Mouse (Mus musculus) intestine, embryonic 15.5 days (tissue): ENCODE results near the gene Tmco4. TPM values are rescaled to one million over a fixed set of nuclear protein-coding genes. Genes with fewer than 3 reads are reported as not detected.
A peak's percentile ranks its signal among the peaks of the same experiment; 100 is the strongest.
"Not testable (repeated sequence)": the region's sequence is repeated elsewhere in the genome, so short reads cannot be mapped to it uniquely, and the experiment has no call there.

Experiments used
- ATAC-seq: fragments of 200-750 bp; cut with Nextera tagmentation; 2 replicates; pipeline ENCODE4 v1.8.0; 2017; ENCODE audit warnings: moderate TSS enrichment, moderate library complexity
- H3K27ac ChIP-seq: fragments of 300-500 bp; sonication (generic); 2 replicates; pipeline ENCODE4 v1.5.1; 2015; ENCODE audit warnings: mild to moderate bottlenecking, inconsistent platforms
- H3K27me3 ChIP-seq: fragments of 300-500 bp; sonication (generic); replicated peaks from 2 replicates; pipeline ENCODE4 v1.6.1; 2015; ENCODE audit warnings: inconsistent platforms
- H3K36me3 ChIP-seq: fragments of 300-500 bp; sonication (generic); 2 replicates; pipeline ENCODE4 v1.6.1; 2015; ENCODE audit warnings: inconsistent platforms
- H3K4me1 ChIP-seq: fragments of 300-500 bp; sonication (generic); replicated peaks from 2 replicates; pipeline ENCODE4 v1.6.1; 2015; ENCODE audit warnings: inconsistent platforms
- H3K4me2 ChIP-seq: fragments of 300-500 bp; sonication (generic); replicated peaks from 2 replicates; pipeline ENCODE4 v1.6.1; 2015; ENCODE audit warnings: mild to moderate bottlenecking, inconsistent platforms
- H3K4me3 ChIP-seq: fragments of 300-500 bp; sonication (generic); replicated peaks from 2 replicates; pipeline ENCODE4 v1.5.1; 2015; ENCODE audit warnings: inconsistent platforms
- H3K9ac ChIP-seq: fragments of 300-500 bp; sonication (generic); 2 replicates; pipeline ENCODE4 v1.6.1; 2015; ENCODE audit warnings: inconsistent platforms
- H3K9me3 ChIP-seq: fragments of 300-500 bp; sonication (generic); 2 replicates; pipeline ENCODE4 v1.6.1; 2016; ENCODE audit warnings: inconsistent platforms
- WGBS: fragments of 180-500 bp; shearing (Covaris S2); methylation state at CpG from one replicate; pipeline ENCODE4 v1.1.7; 2015; 5-methylcytosine and 5-hydroxymethylcytosine counted together
- polyA plus RNA-seq: library from polyadenylated mRNA; unstranded; fragments of >200 nt; fragmentation: Nextera tagmentation; extraction: Ambion mirVana; gene quantifications from 2 replicates; pipeline ENCODE4 v1.2.1, GENCODE M21; 2015

Gene Tmco4
- polyA plus RNA-seq, 1 experiment from 2014 or later = 14.1 TPM

DNA sequence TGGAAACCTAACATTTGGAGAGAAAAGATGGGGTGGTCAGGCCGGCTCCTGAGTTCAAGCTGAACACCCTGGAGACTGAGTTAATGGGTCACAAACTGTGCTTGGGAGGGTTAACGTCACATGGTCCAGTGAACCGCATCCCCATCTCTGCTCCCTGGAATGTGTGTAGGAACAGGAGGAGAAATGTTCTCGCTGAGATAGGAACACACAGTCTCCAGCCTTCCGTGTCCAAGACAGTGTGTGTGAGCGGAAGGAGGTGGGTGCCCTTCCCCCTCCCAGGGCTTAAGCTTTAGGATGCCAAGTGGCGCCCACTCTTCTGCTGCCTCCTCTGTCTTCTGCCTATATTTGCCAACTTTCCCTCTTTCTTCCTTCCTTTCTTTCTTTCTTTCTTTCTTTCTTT is 12.8 kb upstream of the Tmco4 start:
- no peaks in the 10 kb centered on the region for H3K36me3 ChIP-seq
- no peak for ATAC-seq
- H3K4me2 ChIP-seq = no peak overlapping the region
- H3K27me3 ChIP-seq = no peaks in the 10 kb centered on the region
- no peak overlapping the region for H3K9ac ChIP-seq
- H3K4me1 ChIP-seq = no peaks in the 10 kb centered on the region
- H3K4me3 ChIP-seq = no peak overlapping the region
- H3K27ac ChIP-seq = no peak overlapping the region
- no peaks in the 10 kb centered on the region for H3K9me3 ChIP-seq
- 71% methylated on average over 7 of the region's 7 CpGs for WGBS

GRCm38 (mm10) chr4:138962719-138963118 is 10.0 kb upstream of the Tmco4 start:
- Histone ChIP-seq H3K4me1 (peaks cover 11% of the 10 kb centered on the region; the same call in 1 of the 2 replicates), H3K9ac (no peak overlapping the region), H3K9me3 (no peaks in the 10 kb centered on the region), H3K36me3 (no peaks in the 10 kb centered on the region), H3K27ac (no peak overlapping the region), H3K4me3 (no peak overlapping the region), H3K27me3 (no peaks in the 10 kb centered on the region), H3K4me2 (no peak overlapping the region)
- WGBS = 87% methylated on average over 5 of the region's 5 CpGs
- no peak for ATAC-seq

GRCm38 (mm10) chr4:138965871-138966270 is 6.8 kb upstream of the Tmco4 start:
- Histone ChIP-seq H3K9ac (no peak overlapping the region), H3K27ac (peak overlapping the region; percentile 59; the same call in 1 of the 2 replicates), H3K36me3 (no peaks in the 10 kb centered on the region), H3K4me2 (no peak overlapping the region; the same call in 1 of the 2 replicates), H3K4me3 (no peak overlapping the region), H3K4me1 (peaks cover 14% of the 10 kb centered on the region; the same call in 1 of the 2 replicates), H3K9me3 (no peaks in the 10 kb centered on the region), H3K27me3 (no peaks in the 10 kb centered on the region)
- 60% methylated on average over 5 of the region's 5 CpGs for WGBS
- 0 out of 2 replicates have a peak, but pooled peaks have one; percentile 20 for ATAC-seq

DNA sequence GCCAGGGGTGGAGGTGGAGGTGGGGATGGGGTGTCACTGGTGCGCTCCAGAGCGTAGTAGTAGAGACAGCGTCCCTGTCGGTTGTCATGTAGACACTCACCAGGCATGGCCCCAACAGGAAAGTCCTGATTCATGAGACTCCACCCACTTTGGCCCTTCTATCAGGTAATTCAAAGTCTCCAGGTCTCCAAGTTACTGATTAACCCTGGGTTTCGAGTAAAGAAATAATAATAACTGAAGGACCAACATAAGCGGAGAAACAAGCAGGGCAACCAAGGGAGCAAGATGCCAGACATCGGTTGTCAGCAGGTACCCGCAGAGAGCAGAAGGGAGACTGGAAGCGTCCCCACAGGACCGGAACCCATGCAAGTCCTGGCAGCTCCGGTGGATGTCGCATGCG is 5.8 kb upstream of the Tmco4 start, which contains the start of gene Rnf186:
Rnf186 (plus strand) TSS at position 247 of the 400 bp plus-strand sequence.
- Histone ChIP-seq H3K9me3 (no peaks in the 10 kb centered on the region), H3K9ac (peak within 1 kb of the TSS; percentile 47), H3K4me3 (peak within 1 kb of the TSS; percentile 48), H3K4me1 (peaks cover 17% of the 10 kb centered on the region; the same call in 1 of the 2 replicates), H3K27me3 (no peaks in the 10 kb centered on the region), H3K36me3 (no peaks in the 10 kb centered on the region), H3K27ac (peak within 1 kb of the TSS; percentile 92), H3K4me2 (peak within 1 kb of the TSS; percentile 40)
- 52% methylated on average over 13 of the region's 13 CpGs for WGBS
- ATAC-seq = peak; percentile 89

GRCm38 (mm10) chr4:138967485-138967884 is 5.2 kb upstream of the Tmco4 start:
- no peaks in the 10 kb centered on the region for H3K9me3 ChIP-seq
- H3K27ac ChIP-seq = peak overlapping the region; percentile 92
- peak overlapping the region; percentile 48 for H3K4me3 ChIP-seq
- no peak for ATAC-seq
- WGBS = 51% methylated on average over 15 of the region's 15 CpGs
- peak overlapping the region; percentile 40 for H3K4me2 ChIP-seq
- peak overlapping the region; percentile 47 for H3K9ac ChIP-seq
- H3K27me3 ChIP-seq = no peaks in the 10 kb centered on the region
- H3K4me1 ChIP-seq = peaks cover 20% of the 10 kb centered on the region; the same call in 1 of the 2 replicates
- no peaks in the 10 kb centered on the region for H3K36me3 ChIP-seq

- Histone ChIP-seq H3K4me3 (peak overlapping the region; percentile 48), H3K36me3 (no peaks in the 10 kb centered on the region), H3K9me3 (no peaks in the 10 kb centered on the region), H3K27me3 (no peaks in the 10 kb centered on the region), H3K4me2 (peak overlapping the region; percentile 40), H3K9ac (no peak overlapping the region; the same call in 1 of the 2 replicates), H3K4me1 (peaks cover 23% of the 10 kb centered on the region; the same call in 1 of the 2 replicates), H3K27ac (peak overlapping the region; percentile 92)
- peak; percentile 20 for ATAC-seq
- 38% methylated on average over 16 of the region's 16 CpGs for WGBS
Observed at GRCm38 (mm10) chr4:138968772-138969556, 3.7 kb upstream of the Tmco4 start.

GRCm38 (mm10) chr4:138969736-138970135 is 3.0 kb upstream of the Tmco4 start:
- Histone ChIP-seq H3K36me3 (no peaks in the 10 kb centered on the region), H3K9me3 (no peaks in the 10 kb centered on the region), H3K9ac (0 out of 2 replicates have a peak overlapping the region, but pooled peaks have one; percentile 3), H3K27ac (peak overlapping the region; percentile 63), H3K4me3 (peak overlapping the region; percentile 48), H3K4me2 (peak overlapping the region; percentile 40), H3K4me1 (peaks cover 23% of the 10 kb centered on the region; the same call in 1 of the 2 replicates), H3K27me3 (no peaks in the 10 kb centered on the region)
- ATAC-seq = no peak
- WGBS = 30% methylated on average over 9 of the region's 9 CpGs

DNA sequence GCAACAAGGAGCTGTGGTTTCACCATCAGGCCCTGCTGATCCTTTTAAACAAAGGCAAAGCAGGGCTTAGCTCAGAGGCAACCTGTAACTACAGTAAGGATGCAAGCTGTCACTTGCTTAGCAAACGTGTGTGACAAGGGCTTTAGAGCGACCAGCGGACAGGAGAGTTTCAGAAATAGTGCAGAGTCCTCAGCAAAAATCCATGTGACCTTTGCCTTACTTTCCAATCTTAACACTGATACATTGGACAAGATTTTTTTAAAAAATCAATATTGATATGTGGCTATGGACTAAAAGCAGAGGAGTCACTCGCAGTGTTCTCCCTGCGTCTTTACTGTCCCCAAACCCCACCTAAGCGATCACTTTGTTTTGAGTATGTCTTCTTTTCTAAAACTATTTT is 1.3 kb upstream of the Tmco4 start:
- peaks cover 14% of the 10 kb centered on the region; the same call in 1 of the 2 replicates for H3K4me1 ChIP-seq
- no peaks in the 10 kb centered on the region for H3K9me3 ChIP-seq
- no peaks in the 10 kb centered on the region for H3K27me3 ChIP-seq
- H3K36me3 ChIP-seq = no peaks in the 10 kb centered on the region
- no peak overlapping the region for H3K4me2 ChIP-seq
- H3K27ac ChIP-seq = peak overlapping the region; percentile 20
- H3K4me3 ChIP-seq = no peak overlapping the region
- 78% methylated on average over 6 of the region's 6 CpGs for WGBS
- no peak for ATAC-seq
- H3K9ac ChIP-seq = no peak overlapping the region

DNA sequence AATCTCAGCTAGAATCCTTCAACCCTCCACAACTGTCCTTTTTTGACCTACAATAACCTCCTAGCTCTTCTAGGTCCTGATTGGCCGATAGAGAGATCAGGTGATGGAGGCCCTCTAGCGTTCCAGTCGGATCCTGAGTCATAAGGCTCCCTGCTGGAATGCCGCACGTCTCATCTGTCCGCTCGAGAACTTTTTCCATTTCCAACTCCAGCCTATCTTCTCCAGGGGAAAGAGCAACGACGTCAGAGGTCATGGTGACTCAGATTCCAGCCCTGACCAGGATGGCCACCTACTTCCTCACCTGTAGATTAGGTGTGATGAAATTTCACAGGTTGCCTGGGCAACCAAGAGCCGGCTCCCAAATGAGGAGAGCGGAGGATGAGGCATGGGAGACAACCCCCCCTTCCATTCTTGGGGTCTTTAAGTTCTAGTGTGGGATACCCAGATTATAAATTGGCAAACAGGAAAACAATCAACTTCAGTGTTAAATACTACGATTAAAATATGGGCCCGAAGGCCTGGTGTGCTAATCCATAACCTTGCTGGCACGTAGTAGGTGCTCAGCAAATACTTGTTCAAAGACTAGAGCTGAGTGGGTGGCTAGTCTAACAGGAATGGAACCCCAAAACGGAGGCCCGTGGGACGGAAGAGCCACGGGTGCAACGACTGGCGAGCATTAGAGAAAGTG is 405 bp upstream of the Tmco4 start:
- Histone ChIP-seq H3K4me3 (peak overlapping the region; percentile 72), H3K9ac (peak overlapping the region; percentile 98), H3K4me2 (peak overlapping the region; percentile 98), H3K9me3 (no peaks in the 10 kb centered on the region), H3K4me1 (peaks cover 13% of the 10 kb centered on the region; the same call in 1 of the 2 replicates), H3K27ac (peak overlapping the region; percentile 96), H3K27me3 (no peaks in the 10 kb centered on the region), H3K36me3 (no peaks in the 10 kb centered on the region)
- 16% methylated on average over 20 of the region's 20 CpGs for WGBS
- ATAC-seq = peak; percentile 63

- peak overlapping the region; percentile 98 for H3K9ac ChIP-seq
Observed at GRCm38 (mm10) chr4:138973719-138974115, 1.0 kb downstream of the Tmco4 start.

DNA sequence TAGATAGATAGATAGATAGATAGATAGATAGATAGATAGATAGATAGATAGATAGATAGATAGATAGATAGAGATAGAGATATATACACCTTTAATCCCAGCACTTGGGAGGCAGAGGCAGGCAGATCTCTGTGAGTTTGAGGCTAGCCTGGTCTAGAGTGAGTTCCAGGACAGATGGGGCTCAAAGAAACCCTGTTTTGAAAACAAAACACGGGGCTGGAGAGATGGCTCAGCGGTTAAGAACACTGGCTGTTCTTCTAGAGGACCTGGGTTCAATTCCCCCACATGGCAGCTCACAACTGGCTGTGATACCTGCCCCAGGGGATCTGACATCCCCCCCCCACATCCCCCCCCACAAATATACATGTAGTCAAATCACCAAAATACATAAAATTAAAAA is 1.9 kb downstream of the Tmco4 start:
- 82% methylated on average over 2 of the region's 2 CpGs for WGBS
- not testable (repeated sequence) for H3K4me3 ChIP-seq, H3K4me2 ChIP-seq, H3K27me3 ChIP-seq, ATAC-seq, H3K9ac ChIP-seq, H3K36me3 ChIP-seq, H3K27ac ChIP-seq, H3K9me3 ChIP-seq
- peaks cover 13% of the 10 kb centered on the region; the same call in 1 of the 2 replicates for H3K4me1 ChIP-seq

More at GRCm38 (mm10) chr4:138973719-138974115, 1.0 kb downstream of the Tmco4 start:
- H3K4me3 ChIP-seq = peak overlapping the region; percentile 72
- WGBS = 53% methylated on average over 3 of the region's 3 CpGs
- peak overlapping the region; percentile 96 for H3K27ac ChIP-seq
- H3K4me2 ChIP-seq = peak overlapping the region; percentile 98
- no peaks in the 10 kb centered on the region for H3K27me3 ChIP-seq
- peaks cover 13% of the 10 kb centered on the region; the same call in 1 of the 2 replicates for H3K4me1 ChIP-seq
- H3K9me3 ChIP-seq = no peaks in the 10 kb centered on the region
- ATAC-seq = peak; percentile 13
- H3K36me3 ChIP-seq = no peaks in the 10 kb centered on the region

GRCm38 (mm10) chr4:138975194-138975593 is 2.5 kb downstream of the Tmco4 start:
- Histone ChIP-seq H3K27ac (no peak overlapping the region), H3K9ac (no peak overlapping the region), H3K4me2 (no peak overlapping the region), H3K27me3 (no peaks in the 10 kb centered on the region), H3K9me3 (no peaks in the 10 kb centered on the region), H3K4me3 (no peak overlapping the region), H3K36me3 (no peaks in the 10 kb centered on the region), H3K4me1 (peaks cover 13% of the 10 kb centered on the region; the same call in 1 of the 2 replicates)
- 51% methylated on average over 3 of the region's 3 CpGs for WGBS
- ATAC-seq = no peak
